Mouse (Mus musculus) forebrain, postnatal 0 days (tissue): Measurements from ENCODE around the gene Lrrc30. TPM values are rescaled to one million over a fixed set of nuclear protein-coding genes. Genes with fewer than 3 reads are reported as not detected.

Experiments
- ATAC-seq: fragments of 200-750 bp; cut with Nextera tagmentation; 2 replicates; pipeline ENCODE4 v1.8.0; 2017; ENCODE audit warnings: mild to moderate bottlenecking, moderate library complexity
- DNase-seq: peaks from one replicate; pipeline ENCODE4 v3.0.0-alpha.2; 2015
- H3K27ac ChIP-seq: fragments of 300-500 bp; sonication (generic); 2 replicates; pipeline ENCODE4 v1.5.1; 2014; ENCODE audit warnings: low read depth, mild to moderate bottlenecking, antibody characterized with exemption, low read length, moderate library complexity, mixed read lengths
- H3K27me3 ChIP-seq: fragments of 300-500 bp; sonication (generic); 2 replicates; pipeline ENCODE4 v1.6.1; 2014; ENCODE audit warnings: mild to moderate bottlenecking, low read length, mixed read lengths; ENCODE audit not compliant: insufficient read depth
- H3K36me3 ChIP-seq: fragments of 300-500 bp; sonication (generic); 2 replicates; pipeline ENCODE4 v1.6.1; 2014; ENCODE audit warnings: mild to moderate bottlenecking, moderate library complexity; ENCODE audit not compliant: insufficient read depth
- H3K4me1 ChIP-seq: fragments of 300-500 bp; sonication (generic); 2 replicates; pipeline ENCODE4 v1.6.1; 2014; ENCODE audit warnings: antibody characterized with exemption; ENCODE audit not compliant: insufficient read depth
- H3K4me2 ChIP-seq: fragments of 300-500 bp; sonication (generic); 2 replicates; pipeline ENCODE4 v1.6.1; 2014; ENCODE audit warnings: low read depth, mild to moderate bottlenecking, moderate library complexity
- H3K4me3 ChIP-seq: fragments of 300-500 bp; sonication (generic); 2 replicates; pipeline ENCODE4 v1.5.1; 2014; ENCODE audit warnings: low read depth, low read length, mixed read lengths
- H3K9ac ChIP-seq: fragments of 300-500 bp; sonication (generic); 2 replicates; pipeline ENCODE4 v1.6.1; 2014; ENCODE audit warnings: mild to moderate bottlenecking
- H3K9me3 ChIP-seq: fragments of 300-500 bp; sonication (generic); 2 replicates; pipeline ENCODE4 v1.6.1; 2016; ENCODE audit warnings: low read length
- CTCF ChIP-seq: sonication (generic); IDR thresholded peaks from 2 replicates; pipeline ENCODE4 v1.5.1; 2016; ENCODE audit warnings: antibody characterized with exemption, control low read depth, low read depth
- WGBS: fragments of 180-500 bp; shearing (Covaris S2); extraction: QIAGEN DNeasy Blood & Tissue Kit; methylation state at CpG from one replicate; pipeline ENCODE4 v1.1.7; 2014; 5-methylcytosine and 5-hydroxymethylcytosine counted together
- polyA plus RNA-seq: library from polyadenylated mRNA; unstranded; fragments of >200 nt; fragmentation: Nextera tagmentation; extraction: Ambion mirVana; gene quantifications from 2 replicates; pipeline ENCODE4 v1.2.1, GENCODE M21; 2015
- total RNA-seq: library from RNA; depleted of rRNA; stranded (reverse); fragments of >200 nt; gene quantifications from 2 replicates; pipeline ENCODE4 v1.2.3, GENCODE M21; 2014

Lrrc30 gene
- total and polyA plus RNA-seq, 2 experiments from 2014 or later = not detected

GRCm38 (mm10) chr17:67641627-67642026, 9.1 kb upstream of the Lrrc30 start:
- DNase-seq = no peak
- Histone ChIP-seq H3K9ac (no peak overlapping the region), H3K9me3 (no peaks in the 10 kb centered on the region), H3K36me3 (no peaks in the 10 kb centered on the region), H3K27me3 (no peaks in the 10 kb centered on the region), H3K4me3 (no peak overlapping the region), H3K27ac (no peak overlapping the region), H3K4me1 (no peaks in the 10 kb centered on the region), H3K4me2 (no peak overlapping the region)
- ATAC-seq = no peak
- no peak for TF ChIP-seq CTCF

- Histone ChIP-seq H3K4me1 (no peaks in the 10 kb centered on the region), H3K9me3 (no peaks in the 10 kb centered on the region), H3K27ac (no peak overlapping the region), H3K27me3 (no peaks in the 10 kb centered on the region), H3K36me3 (no peaks in the 10 kb centered on the region), H3K9ac (no peak overlapping the region), H3K4me3 (no peak overlapping the region), H3K4me2 (no peak overlapping the region)
- no peak for TF ChIP-seq CTCF
- DNase-seq (peak; percentile 17), ATAC-seq (no peak)
- 53% methylated on average over 10 of the region's 10 CpGs for WGBS
Observed at GRCm38 (mm10) chr17:67638119-67638810, 5.7 kb upstream of the Lrrc30 start.

GRCm38 (mm10) chr17:67636951-67637350, 4.4 kb upstream of the Lrrc30 start:
- ATAC-seq = no peak
- H3K4me3 ChIP-seq = no peak overlapping the region
- H3K4me1 ChIP-seq = no peaks in the 10 kb centered on the region
- H3K4me2 ChIP-seq = no peak overlapping the region
- H3K9ac ChIP-seq = no peak overlapping the region
- H3K27me3 ChIP-seq = no peaks in the 10 kb centered on the region
- no peaks in the 10 kb centered on the region for H3K36me3 ChIP-seq
- H3K27ac ChIP-seq = no peak overlapping the region
- DNase-seq = no peak
- no peak for TF ChIP-seq CTCF
- H3K9me3 ChIP-seq = no peaks in the 10 kb centered on the region
- 92% methylated on average over 2 of the region's 2 CpGs for WGBS

GRCm38 (mm10) chr17:67636304-67636703, 3.8 kb upstream of the Lrrc30 start:
- no peak for DNase-seq
- 73% methylated on average over 3 of the region's 3 CpGs for WGBS

GRCm38 (mm10) chr17:67629746-67630145, 2.8 kb downstream of the Lrrc30 start:
- Histone ChIP-seq H3K9me3 (no peaks in the 10 kb centered on the region), H3K36me3 (no peaks in the 10 kb centered on the region), H3K27me3 (no peaks in the 10 kb centered on the region), H3K4me2 (no peak overlapping the region), H3K4me1 (no peaks in the 10 kb centered on the region), H3K9ac (no peak overlapping the region), H3K27ac (no peak overlapping the region), H3K4me3 (no peak overlapping the region)
- no peak for ATAC-seq
- DNase-seq = no peak
- TF ChIP-seq CTCF = no peak
- WGBS = 78% methylated on average over 3 of the region's 3 CpGs

More at GRCm38 (mm10) chr17:67636304-67636703, 3.8 kb upstream of the Lrrc30 start:
- Histone ChIP-seq H3K9ac (no peak overlapping the region), H3K4me2 (no peak overlapping the region), H3K27ac (no peak overlapping the region), H3K27me3 (no peaks in the 10 kb centered on the region), H3K9me3 (no peaks in the 10 kb centered on the region), H3K4me3 (no peak overlapping the region), H3K36me3 (no peaks in the 10 kb centered on the region), H3K4me1 (no peaks in the 10 kb centered on the region)
- ATAC-seq = no peak
- TF ChIP-seq CTCF = peak; percentile 31; the same call in 1 of the 2 replicates

GRCm38 (mm10) chr17:67629211-67629657, 3.3 kb downstream of the Lrrc30 start:
- no peak overlapping the region; the same call in 1 of the 2 replicates for H3K9ac ChIP-seq
- no peak overlapping the region for H3K4me2 ChIP-seq

GRCm38 (mm10) chr17:67628475-67628874, 4.0 kb downstream of the Lrrc30 start:
- 0 out of 2 replicates have a peak overlapping the region, but pooled peaks have one; percentile 40 for H3K27ac ChIP-seq
- no peak overlapping the region for H3K9ac ChIP-seq
- WGBS = 65% methylated on average over 15 of the region's 15 CpGs
- no peak overlapping the region for H3K4me3 ChIP-seq
- no peak for TF ChIP-seq CTCF
- no peaks in the 10 kb centered on the region for H3K27me3 ChIP-seq
- peak; percentile 45; the same call in 1 of the 2 replicates for ATAC-seq
- DNase-seq = peak; percentile 10
- H3K36me3 ChIP-seq = no peaks in the 10 kb centered on the region
- H3K4me1 ChIP-seq = no peaks in the 10 kb centered on the region
- no peak overlapping the region for H3K4me2 ChIP-seq
- no peaks in the 10 kb centered on the region for H3K9me3 ChIP-seq

More at GRCm38 (mm10) chr17:67629211-67629657, 3.3 kb downstream of the Lrrc30 start:
- ATAC-seq (peak; percentile 85), DNase-seq (peak; percentile 11)
- 35% methylated on average over 13 of the region's 13 CpGs for WGBS
- Histone ChIP-seq H3K4me3 (no peak overlapping the region), H3K36me3 (no peaks in the 10 kb centered on the region), H3K27ac (no peak overlapping the region), H3K4me1 (no peaks in the 10 kb centered on the region), H3K27me3 (no peaks in the 10 kb centered on the region), H3K9me3 (no peaks in the 10 kb centered on the region)
- no peak for TF ChIP-seq CTCF
